Comparison of ENCODE assay signal across 10 mouse cellular contexts in genomic region chr4:149782975-149783374, GRCm38 (mm10). TPM values are rescaled to one million over a fixed set of nuclear protein-coding genes. Genes with fewer than 3 reads are reported as not detected.
DNase-seq lines count a peak whose midpoint lies in the region; ATAC-seq lines count a peak whose summit lies in the region.
"Had no signal": no experiment of that assay in that cellular context is flagged by ENCODE, and none has a peak within 500 bp of the region (broad histone marks: within the 10 kb centered on the region; RNA-seq: fewer than 3 reads in every experiment).

No protein-coding gene starts in this region.

- no peak overlapping the region for H3K4me3 ChIP-seq in kidney, embryonic 14.5 days (ENCODE audit: low read length)
- H3K4me3 ChIP-seq: forebrain, embryonic 12.5 days had no signal

- H3K36me3 ChIP-seq in kidney, embryonic 14.5 days (ENCODE audit: control insufficient read depth, insufficient read depth, low read length) = no peaks in the 10 kb centered on the region
- H3K36me3 ChIP-seq: forebrain, embryonic 12.5 days had no signal

- DNase-seq in kidney, adult 11 months = peak; percentile 65
- peak; percentile 35 for DNase-seq in testis, postnatal 10 days (ENCODE audit: low spot score)
- no peak for DNase-seq in testis, postnatal 14 days (ENCODE audit: low spot score)
- DNase-seq in kidney, postnatal 36 days = peak; percentile 64 to 82
- DNase-seq in frontal cortex, adult 2 months (ENCODE audit: extremely low spot score in 1 of 2, low spot score in 1 of 2) = no peak
- DNase-seq: gastrocnemius, postnatal 25 days; thymus, postnatal 25 days had no signal

- WGBS in kidney, embryonic 14.5 days = 71% methylated on average over 8 of the region's 8 CpGs

- H3K9me3 ChIP-seq in kidney, embryonic 14.5 days (ENCODE audit: control insufficient read depth, low read length) = no peaks in the 10 kb centered on the region
- H3K9me3 ChIP-seq: forebrain, embryonic 12.5 days had no signal

- no peak for ATAC-seq in kidney, embryonic 14.5 days (ENCODE audit: low FRiP score, low TSS enrichment)
- no peak for ATAC-seq in erythroblast, adult 5-6 weeks (replicated peaks; ENCODE audit: low FRiP score, poor library complexity, severe bottlenecking)

- no peaks in the 10 kb centered on the region for H3K27me3 ChIP-seq in kidney, embryonic 14.5 days (ENCODE audit: control insufficient read depth, insufficient read depth, low read length)

- H3K9ac ChIP-seq in kidney, embryonic 14.5 days (ENCODE audit: low read depth, low read length) = no peak overlapping the region
- H3K9ac ChIP-seq: forebrain, embryonic 12.5 days had no signal

- H3K27ac ChIP-seq in kidney, embryonic 14.5 days (ENCODE audit: low read depth, low read length) = no peak overlapping the region
- H3K27ac ChIP-seq: forebrain, embryonic 12.5 days had no signal

- H3K4me1 ChIP-seq in kidney, embryonic 14.5 days (ENCODE audit: control insufficient read depth, insufficient read depth, low read length) = peaks cover 4% of the 10 kb centered on the region; the same call in 1 of the 2 replicates
- H3K4me1 ChIP-seq: forebrain, embryonic 12.5 days had no signal

- no peak overlapping the region for H3K4me2 ChIP-seq in kidney, embryonic 14.5 days (replicated peaks; ENCODE audit: low read depth, low read length)
- H3K4me2 ChIP-seq: forebrain, embryonic 12.5 days had no signal

RNA-seq across cellular contexts. Expression of gene Slc25a33, which starts 8.9 kb away (rescaled TPM):
- 15.5 and 19.3 TPM in 2 replicates for polyA plus RNA-seq in kidney, embryonic 14.5 days (2014; fragmentation: Nextera tagmentation; extraction: Ambion mirVana)
- not detected in 2 replicates for total RNA-seq in erythroblast, adult 5-6 weeks (2015; ENCODE audit: low replicate concordance)
- not detected in 2 replicates for total RNA-seq in erythroblast, adult 5-6 weeks (2017; ENCODE audit: low replicate concordance)
- 35.1 and 36.5 TPM in 2 replicates for polyA plus RNA-seq in frontal cortex, adult 2 months (2012; rRNA removed)

RNA-seq across cellular contexts. Expression of gene Tmem201, which starts 45.1 kb away (rescaled TPM):
- polyA plus RNA-seq in kidney, embryonic 14.5 days (2014; fragmentation: Nextera tagmentation; extraction: Ambion mirVana) = 28.3 and 29.1 TPM in 2 replicates
- total RNA-seq in erythroblast, adult 5-6 weeks (2015; ENCODE audit: low replicate concordance) = 2.7 and 23.2 TPM in 2 replicates
- 0.85 and 3.2 TPM in 2 replicates for total RNA-seq in erythroblast, adult 5-6 weeks (2017; ENCODE audit: low replicate concordance)
- polyA plus RNA-seq in frontal cortex, adult 2 months (2012; rRNA removed) = 78.2 and 79.6 TPM in 2 replicates

Comparison
In these comparisons a context has a peak if more than half of its experiments do, and no peak if none do; other contexts are left out.
1. DNase-seq: peak in kidney, adult 11 months (single experiment), testis, postnatal 10 days (single experiment) and kidney, postnatal 36 days (2 of 2); none in testis, postnatal 14 days (single experiment) and frontal cortex, adult 2 months (0 of 2).